Mouse (Mus musculus) bone marrow, adult 2 months (tissue): Measurements from ENCODE around the gene Nr3c2.

Experiments used
- CTCF ChIP-seq: fragments of 200-500 bp; IDR thresholded peaks from 2 replicates; pipeline ENCODE4 v1.5.1; 2011; ENCODE audit warnings: low read length, control low read depth; ENCODE audit not compliant: control insufficient read depth, insufficient read depth
- POLR2A ChIP-seq: fragments of 200-500 bp; IDR thresholded peaks from 2 replicates; pipeline ENCODE4 v1.6.1; 2011; ENCODE audit warnings: low read depth, mild to moderate bottlenecking, control low read depth, low read length, borderline replicate concordance; ENCODE audit not compliant: control insufficient read depth

DNA sequence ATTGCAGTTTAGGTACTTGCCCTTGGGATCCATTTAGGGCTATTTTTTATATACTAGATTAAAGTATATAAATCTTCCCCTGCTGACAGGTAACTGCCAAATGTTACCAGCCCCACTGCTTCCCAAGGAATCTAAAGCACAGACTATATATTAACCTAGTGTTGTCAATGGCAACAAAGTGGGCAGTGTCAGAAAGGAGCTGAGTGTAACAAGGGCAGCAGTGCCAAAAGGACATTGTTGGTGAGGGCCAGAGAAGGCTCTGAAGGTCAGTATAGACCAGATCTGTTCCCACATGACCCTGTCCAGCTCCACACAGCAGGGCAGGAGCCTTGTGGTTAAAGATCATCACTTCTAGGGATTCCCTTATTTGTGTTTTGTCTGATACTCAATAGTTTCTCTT is 84.8 kb downstream of the Nr3c2 start:
- TF ChIP-seq POLR2A (no peak), CTCF (no peak)
